Mouse (Mus musculus): ENCODE results near the gene Bcl10. TPM values are rescaled to one million over a fixed set of nuclear protein-coding genes. Genes with fewer than 3 reads are reported as not detected.
"Not testable (repeated sequence)": the region's sequence is repeated elsewhere in the genome, so short reads cannot be mapped to it uniquely, and the experiment has no call there.

Bcl10 gene
- total RNA-seq, 4 experiments from 2014 or later, result 11.4 to 14.5 (median 13.1) TPM

GRCm38 (mm10) chr3:145913263-145913662, 9.3 kb upstream of the Bcl10 start:
- DNase-seq (ENCODE audit: low spot score in 2 of 2), result no peak

GRCm38 (mm10) chr3:145913942-145914341, 8.7 kb upstream of the Bcl10 start:
- DNase-seq (ENCODE audit: low spot score in 2 of 2), result not testable (repeated sequence)

- DNase-seq (ENCODE audit: low spot score in 2 of 2), result no peak
These were observed 6.2 kb upstream of the Bcl10 start for GRCm38 (mm10) chr3:145916374-145916773.

DNA sequence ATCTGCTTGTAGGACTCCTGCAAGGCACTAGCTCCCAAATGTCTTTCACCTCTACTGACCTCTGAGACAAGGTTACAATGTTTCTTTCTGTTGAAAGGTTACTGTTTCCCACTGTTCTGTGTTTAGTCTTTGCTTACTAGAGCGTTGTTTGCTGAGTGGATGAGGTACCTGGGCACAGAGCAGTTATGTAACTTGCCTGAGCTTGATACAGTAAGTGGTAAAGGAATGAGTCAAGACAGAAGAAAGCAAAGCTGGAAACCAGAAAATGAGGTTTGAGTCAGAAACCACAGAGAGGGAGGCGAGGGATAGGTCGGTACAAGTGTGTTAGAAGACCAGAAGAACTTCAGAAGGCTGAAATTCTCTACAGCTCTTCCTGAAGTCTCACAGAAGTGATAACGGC, 5.8 kb upstream of the Bcl10 start:
- DNase-seq (ENCODE audit: low spot score in 2 of 2), result no peak

DNA sequence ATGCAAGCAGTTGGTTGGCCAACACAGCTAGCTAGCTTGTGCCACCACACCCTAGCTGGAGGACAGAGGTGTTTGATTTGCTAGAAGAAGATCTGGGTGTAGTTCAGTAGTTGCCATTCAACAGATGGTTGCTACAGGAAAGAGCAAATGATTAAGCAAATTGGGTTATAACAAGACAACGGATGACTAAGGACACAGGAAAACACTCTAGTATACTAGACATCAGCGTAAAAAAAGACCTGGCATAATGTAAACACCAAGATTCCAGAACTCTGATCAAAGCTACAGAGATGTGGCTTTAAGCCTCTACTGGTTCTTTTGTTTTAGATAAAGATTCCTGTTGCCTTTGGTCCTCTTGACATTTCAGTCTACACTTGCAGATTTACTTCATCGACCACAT, 367 bp downstream of the Bcl10 start:
- no peak for DNase-seq (ENCODE audit: low spot score in 2 of 2)

DNA sequence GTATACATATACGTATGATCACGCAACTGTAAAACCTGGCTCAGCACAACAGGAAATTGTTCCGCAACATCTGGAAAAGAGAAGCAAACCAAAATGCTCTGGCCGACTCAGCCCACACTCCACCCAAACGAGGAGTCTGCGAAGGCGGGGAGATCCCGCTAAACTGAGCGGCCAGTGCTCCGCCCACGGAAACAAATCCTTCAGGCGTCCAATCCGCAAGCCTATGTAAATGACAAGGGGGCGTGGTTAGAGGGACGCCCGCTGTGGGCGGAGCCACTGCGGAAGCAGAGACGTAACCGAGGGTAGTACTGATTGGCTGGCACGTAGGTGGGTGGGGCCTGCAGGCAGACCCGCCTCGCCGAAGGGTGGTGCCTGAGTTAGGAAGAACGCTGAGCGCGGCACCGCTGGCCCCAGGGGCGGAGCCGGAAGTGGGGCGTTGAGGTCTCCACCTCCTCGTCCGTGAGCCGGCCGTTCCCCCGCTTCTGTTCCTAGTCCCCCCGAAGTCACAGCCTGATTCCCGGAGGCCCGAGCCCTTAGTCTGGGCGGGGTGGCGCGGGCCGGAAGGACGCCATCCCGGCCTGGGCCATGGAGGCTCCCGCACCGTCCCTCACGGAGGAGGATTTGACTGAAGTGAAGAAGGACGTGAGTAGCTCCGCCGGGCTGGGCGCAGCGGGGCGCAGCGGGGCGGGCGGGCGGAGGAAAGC, 1.4 kb downstream of the Bcl10 start:
- peak; percentile 94 to 100 for DNase-seq (ENCODE audit: low spot score in 2 of 2)

GRCm38 (mm10) chr3:145924649-145925337, 2.2 kb downstream of the Bcl10 start:
- DNase-seq (ENCODE audit: low spot score in 2 of 2), result peak; percentile 37 to 43

GRCm38 (mm10) chr3:145925506-145925905, 2.9 kb downstream of the Bcl10 start:
- no peak for DNase-seq (ENCODE audit: low spot score in 2 of 2)

DNA sequence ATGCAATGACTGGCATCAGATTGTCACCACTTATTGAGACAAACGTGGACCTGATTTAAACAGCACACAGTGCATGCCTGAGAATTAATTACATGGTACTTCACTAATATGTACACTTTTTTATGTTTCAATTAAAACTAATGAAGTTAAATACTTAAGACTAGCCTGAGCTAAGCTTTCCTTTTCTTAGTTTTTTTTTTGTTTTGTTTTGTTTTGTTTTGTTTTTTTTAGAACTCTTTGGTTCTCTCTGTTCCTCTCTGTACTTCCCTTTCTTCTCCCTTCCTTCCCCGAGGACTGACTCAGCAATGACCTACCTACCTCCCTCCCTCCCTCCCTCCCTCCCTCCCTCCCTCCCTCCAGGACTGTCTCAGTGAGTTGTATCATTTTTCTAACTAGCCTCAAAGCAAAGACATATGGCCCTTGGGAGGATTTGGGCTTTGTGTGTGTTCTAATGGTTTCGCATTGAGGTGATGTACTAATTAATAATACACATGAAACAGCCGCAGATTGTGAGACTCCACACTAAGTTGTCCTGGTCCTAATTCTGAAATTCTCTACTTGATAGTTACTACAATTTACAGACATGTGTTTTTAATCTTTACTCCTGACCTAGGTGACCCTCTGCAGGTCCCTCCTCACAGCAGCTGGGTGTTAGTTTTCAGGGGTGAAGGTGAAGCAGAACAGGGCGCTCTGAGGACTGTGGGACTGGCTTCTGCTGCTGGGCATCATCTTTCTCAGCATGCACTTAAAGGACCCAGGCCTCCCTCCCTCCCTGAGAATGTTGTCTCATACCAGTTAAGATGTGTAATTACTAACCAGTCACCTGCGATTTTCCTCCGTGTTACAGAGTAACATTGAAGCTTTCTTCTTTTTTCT, 7.2 kb downstream of the Bcl10 start:
- no peak for DNase-seq (ENCODE audit: low spot score in 2 of 2)

DNA sequence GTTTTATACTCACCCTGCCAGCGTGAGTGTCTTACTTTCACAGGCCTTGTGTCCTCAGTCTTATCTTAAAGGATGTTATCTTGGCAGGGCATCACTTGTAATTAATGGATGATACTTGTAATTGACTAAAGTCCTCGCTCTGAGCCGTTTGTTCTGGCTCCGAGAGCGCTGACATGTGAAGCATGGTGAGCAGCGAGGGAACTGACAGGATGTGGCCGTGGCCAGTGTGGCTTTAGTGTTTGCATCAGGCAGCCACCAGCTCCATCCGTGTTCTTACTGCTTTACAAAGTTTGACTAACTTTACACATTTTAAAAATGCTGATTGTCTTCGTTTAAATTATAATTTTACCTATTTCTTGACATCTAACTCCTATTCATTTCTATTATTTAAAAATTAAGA, 11.2 kb downstream of the Bcl10 start:
- no peak for DNase-seq (ENCODE audit: low spot score in 2 of 2)

- DNase-seq (ENCODE audit: low spot score in 2 of 2), result peak; percentile 74 to 79
These were observed 15.2 kb downstream of the Bcl10 start, which contains the start of gene 2410004B18Rik for GRCm38 (mm10) chr3:145937505-145938404. 2410004B18Rik (plus strand) TSS chr3:145938014.

DNA sequence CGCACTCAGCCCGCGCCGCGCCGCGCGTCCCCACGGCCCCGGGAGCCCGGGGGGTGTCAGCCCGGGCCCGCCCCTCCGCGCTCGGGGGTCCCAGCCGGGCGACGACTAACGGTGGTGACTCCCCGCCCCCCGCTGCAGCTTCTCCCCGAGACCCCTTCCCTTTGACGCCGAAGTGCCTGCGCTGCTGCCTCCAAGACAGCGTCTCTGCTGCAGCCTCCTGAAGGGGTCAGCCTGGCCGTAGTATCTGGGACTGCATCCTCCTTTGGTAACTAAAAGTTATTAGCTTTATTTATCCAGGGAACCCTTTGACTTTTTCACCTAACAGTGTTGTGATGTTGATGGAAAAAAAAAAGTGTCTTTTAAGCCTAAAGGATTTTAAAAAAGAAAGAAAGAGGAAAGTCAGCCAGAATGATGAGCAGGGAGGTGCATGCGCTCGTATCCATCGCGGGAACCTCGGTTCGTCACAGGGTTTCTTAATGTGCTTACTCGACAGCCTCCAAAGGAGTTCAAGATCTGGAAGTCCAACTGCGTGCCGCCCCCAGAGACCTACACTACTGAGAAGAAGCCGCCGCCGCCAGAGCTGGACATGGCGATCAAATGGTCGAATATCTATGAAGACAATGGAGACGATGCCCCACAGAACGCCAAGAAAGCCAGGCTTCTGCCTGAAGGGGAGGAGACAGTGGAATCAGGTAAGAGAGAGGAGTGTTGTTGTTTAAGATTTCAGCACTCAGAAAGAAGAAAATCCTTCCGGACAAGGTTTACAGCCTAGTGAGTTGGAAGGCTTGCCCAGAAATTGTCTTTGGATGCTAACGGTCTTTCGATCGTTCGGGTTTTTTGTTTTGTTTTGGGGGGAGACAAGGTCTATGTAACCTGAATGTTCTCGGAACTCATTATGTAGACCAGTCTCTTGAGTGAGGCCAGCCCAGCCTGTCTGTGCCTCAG, 16.1 kb downstream of the Bcl10 start:
- DNase-seq (ENCODE audit: low spot score in 2 of 2), result no peak

- no peak for DNase-seq (ENCODE audit: low spot score in 2 of 2)
These were observed 16.8 kb downstream of the Bcl10 start for GRCm38 (mm10) chr3:145939402-145939801.

- no peak for DNase-seq (ENCODE audit: low spot score in 2 of 2)
These were observed 17.4 kb downstream of the Bcl10 start for GRCm38 (mm10) chr3:145939971-145940370.

- DNase-seq (ENCODE audit: low spot score in 2 of 2), result peak; percentile 28 to 31
These were observed 19.4 kb downstream of the Bcl10 start for GRCm38 (mm10) chr3:145941971-145942370.

DNA sequence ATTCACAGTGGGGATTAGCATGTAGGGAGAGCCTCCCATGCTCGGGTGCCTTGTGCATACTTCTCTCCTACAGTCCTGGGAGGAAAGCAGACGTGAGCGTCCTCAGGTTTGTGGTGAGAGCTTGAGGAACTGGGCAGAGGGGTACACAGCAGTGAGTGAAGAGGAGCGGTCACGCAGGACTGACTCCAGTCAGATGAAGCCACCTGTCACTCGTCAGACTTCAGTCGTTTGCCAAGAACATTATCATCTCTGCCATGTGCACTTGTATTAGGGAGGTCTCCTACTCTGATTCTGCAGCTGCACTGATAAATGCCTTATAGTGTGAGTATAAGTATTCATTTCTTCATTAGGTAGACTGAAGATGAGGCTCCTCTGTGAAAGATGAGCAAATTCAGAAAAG, 21.7 kb downstream of the Bcl10 start:
- no peak for DNase-seq (ENCODE audit: low spot score in 2 of 2)

GRCm38 (mm10) chr3:145945904-145946303, 23.3 kb downstream of the Bcl10 start:
- DNase-seq (ENCODE audit: low spot score in 2 of 2), result no peak

DNA sequence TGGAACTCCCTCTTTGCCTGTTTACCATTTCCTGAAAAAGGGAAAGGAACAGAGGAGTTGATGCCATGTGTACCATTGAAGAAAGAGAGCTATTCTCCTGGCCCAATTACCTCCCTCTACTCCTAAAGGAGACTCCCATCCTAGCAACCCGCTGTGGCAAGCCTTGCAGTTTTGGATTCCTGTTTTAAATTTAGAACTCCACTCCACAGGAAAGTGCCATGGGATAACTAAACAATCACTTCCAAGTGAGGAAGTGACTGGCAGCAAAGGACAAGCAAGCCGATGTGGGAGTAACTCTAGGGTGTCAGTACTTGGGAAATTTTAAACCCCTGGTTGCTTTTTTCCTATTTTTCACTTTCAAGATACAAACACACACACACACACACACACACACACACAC, 24.1 kb downstream of the Bcl10 start:
- DNase-seq (ENCODE audit: low spot score in 2 of 2), result no peak

DNA sequence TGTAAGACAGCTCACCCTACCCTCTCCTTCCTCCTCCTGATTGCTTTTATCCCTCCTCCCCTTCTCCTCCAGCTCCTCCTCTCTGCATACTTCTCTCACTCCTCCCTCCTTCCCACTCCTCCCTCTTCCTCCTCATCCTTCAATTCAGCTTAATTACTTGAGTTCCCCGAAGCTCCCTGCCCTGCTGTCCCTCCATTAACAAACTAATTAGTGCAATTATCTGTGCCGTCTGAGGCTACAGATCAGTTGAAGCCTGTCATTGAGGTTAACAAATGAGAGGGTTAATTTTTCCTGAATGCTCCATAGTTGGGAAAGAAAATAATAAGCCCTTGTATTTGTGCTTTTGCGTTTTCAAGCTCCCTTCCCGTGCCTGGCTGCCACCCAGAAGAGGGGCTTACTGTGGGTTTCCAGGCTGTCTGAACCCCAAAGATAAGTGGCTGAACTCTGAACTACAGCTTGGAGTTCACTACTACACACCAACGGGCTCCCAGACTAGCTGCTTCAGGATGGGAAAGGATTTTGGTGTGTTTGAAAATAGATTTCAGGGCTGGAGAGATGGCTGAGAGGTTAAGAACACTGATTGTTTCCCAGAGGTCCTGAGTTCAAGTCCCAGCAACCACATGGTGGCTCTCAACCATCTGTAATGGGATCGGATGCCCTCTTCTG, 25.1 kb downstream of the Bcl10 start:
- no peak for DNase-seq (ENCODE audit: low spot score in 2 of 2)
